Mouse (Mus musculus) liver, adult 2 months (tissue): ENCODE measurements around the gene Cpne9. TPM values are rescaled to one million over a fixed set of nuclear protein-coding genes. Genes with fewer than 3 reads are reported as not detected.

Experiments used
- DNase-seq: peaks from one replicate; pipeline ENCODE4 v3.0.0-alpha.2; 2011; ENCODE audit warnings: low read depth, low spot score; ENCODE audit errors: extremely low read depth
- H3K27ac ChIP-seq: fragments of 200-500 bp; replicated peaks from 2 replicates; pipeline ENCODE4 v1.5.1; 2012; ENCODE audit warnings: low read depth, mild to moderate bottlenecking, control low read depth, inconsistent platforms, low read length; ENCODE audit not compliant: insufficient read depth
- H3K27me3 ChIP-seq: fragments of 200-500 bp; 2 replicates; pipeline ENCODE4 v1.6.1; 2012; ENCODE audit warnings: mild to moderate bottlenecking, moderate library complexity, low read length, inconsistent platforms; ENCODE audit not compliant: control insufficient read depth, insufficient read depth
- H3K36me3 ChIP-seq: fragments of 200-500 bp; 2 replicates; pipeline ENCODE4 v1.6.1; 2012; ENCODE audit warnings: low read length, inconsistent platforms; ENCODE audit not compliant: control insufficient read depth, insufficient read depth
- H3K4me1 ChIP-seq: fragments of 200-500 bp; 2 replicates; pipeline ENCODE4 v1.6.1; 2011; ENCODE audit warnings: low read length; ENCODE audit not compliant: control insufficient read depth, insufficient read depth
- H3K4me3 ChIP-seq: fragments of 200-500 bp; 2 replicates; pipeline ENCODE4 v1.5.1; 2011; ENCODE audit warnings: low read depth, mild to moderate bottlenecking, control low read depth, low read length, moderate library complexity; ENCODE audit not compliant: insufficient read depth
- H3K79me2 ChIP-seq: fragments of 200-500 bp; 2 replicates; pipeline ENCODE4 v1.6.1; 2012; ENCODE audit warnings: inconsistent platforms, mild to moderate bottlenecking, low read length, moderate library complexity; ENCODE audit not compliant: control insufficient read depth, insufficient read depth
- H3K9ac ChIP-seq: fragments of 200-500 bp; 2 replicates; pipeline ENCODE4 v1.6.1; 2012; ENCODE audit warnings: low read depth, mild to moderate bottlenecking, control low read depth, inconsistent platforms, low read length
- CTCF ChIP-seq: fragments of 200-500 bp; IDR thresholded peaks from 2 replicates; pipeline ENCODE4 v1.5.1; 2011; ENCODE audit warnings: low read depth, low read length, control low read depth
- POLR2A ChIP-seq: fragments of 200-500 bp; IDR thresholded peaks from 2 replicates; pipeline ENCODE4 v1.6.1; 2011; ENCODE audit warnings: low read length, control low read depth; ENCODE audit not compliant: insufficient read depth; ENCODE audit errors: extremely low read depth
- WGBS: fragments of 180-500 bp; shearing (Covaris S2); methylation state at CpG from one replicate; pipeline ENCODE4 v1.1.7; 2018; 5-methylcytosine and 5-hydroxymethylcytosine counted together
- polyA plus RNA-seq: library from polyadenylated mRNA; depleted of rRNA; stranded (reverse); fragments of >200 nt; gene quantifications from 2 replicates; pipeline ENCODE4 v1.2.3, GENCODE M21; 2012; rRNA removed
- total RNA-seq: library from RNA; depleted of rRNA; stranded (reverse); fragments of >200 nt; gene quantifications from 2 replicates; pipeline ENCODE4 v1.2.3, GENCODE M21; 2014; rRNA removed

The Cpne9 gene
- total RNA-seq: not detected in 2 replicates
- not detected in 2 replicates for polyA plus RNA-seq

DNA sequence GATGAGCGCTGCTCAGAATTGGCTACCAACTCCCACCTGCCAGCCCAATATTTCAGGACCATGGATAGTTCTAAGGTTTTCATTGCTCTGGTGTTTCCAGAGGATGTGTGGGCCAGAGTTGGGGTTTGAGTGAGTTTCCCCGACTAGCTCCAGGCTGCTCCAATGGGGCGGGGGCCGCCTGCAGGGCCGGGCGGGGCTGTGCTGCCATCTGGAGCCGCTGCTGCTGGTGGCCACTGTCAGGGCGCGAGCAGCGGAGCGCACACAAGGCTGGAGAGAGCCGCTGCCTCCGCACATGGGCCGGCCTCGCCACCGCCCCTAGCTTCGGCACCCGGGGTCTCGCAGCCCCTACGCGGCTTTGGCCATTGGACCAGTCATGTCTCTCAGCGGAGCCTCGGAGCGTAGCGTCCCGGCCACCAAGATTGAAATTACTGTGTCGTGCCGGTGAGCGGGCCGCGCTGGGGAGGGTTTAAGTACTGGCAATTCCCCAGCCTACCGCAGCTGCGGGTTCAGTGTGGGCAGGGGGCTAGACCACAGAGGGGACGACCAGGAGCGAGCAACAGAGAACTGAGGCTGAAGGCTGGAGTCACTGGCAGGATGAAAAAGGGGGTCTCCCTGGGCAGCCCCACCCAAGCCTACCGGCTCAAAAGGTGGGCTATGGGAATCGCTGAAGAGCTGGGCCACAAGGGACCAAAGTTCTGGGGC lies at the start of gene Cpne9:
TSS of gene Cpne9 (plus strand) at position 207 of the 702 bp plus-strand sequence.
- DNase-seq: no peak
- Histone ChIP-seq H3K36me3 (peaks cover 6% of the 10 kb centered on the region), H3K4me1 (no peaks in the 10 kb centered on the region), H3K9ac (no peak within 1 kb of the TSS), H3K27me3 (peaks cover 7% of the 10 kb centered on the region; the same call in 1 of the 2 replicates), H3K4me3 (no peak within 1 kb of the TSS), H3K27ac (no peak within 1 kb of the TSS), H3K79me2 (no peaks in the 10 kb centered on the region)
- WGBS: 5% methylated on average over 37 of the region's 37 CpGs
- TF ChIP-seq POLR2A (no peak), CTCF (no peak)

DNA sequence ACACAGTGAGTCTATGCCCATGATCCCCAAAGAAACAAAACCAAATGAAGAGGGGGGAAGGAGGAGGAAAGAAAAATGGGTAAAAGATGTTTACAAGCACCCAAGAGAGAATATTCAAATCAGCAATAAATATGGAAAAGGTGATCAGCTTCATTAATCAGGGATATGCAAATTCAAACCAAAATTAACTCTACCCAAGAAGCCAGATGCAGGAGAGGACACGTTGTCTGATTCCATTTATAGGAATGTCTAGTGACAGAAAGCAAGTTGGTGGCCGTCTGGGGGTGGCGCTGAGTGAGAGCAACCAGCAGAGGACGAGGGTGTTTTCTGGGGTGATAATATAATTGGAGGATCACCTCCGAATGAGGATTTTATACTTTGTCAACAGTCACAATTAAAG lies 47.0 kb upstream of the Cpne9 start:
- TF ChIP-seq CTCF (no peak), POLR2A (no peak)
- DNase-seq: no peak
- Histone ChIP-seq H3K27ac (no peak overlapping the region), H3K79me2 (peaks cover 17% of the 10 kb centered on the region; the same call in 1 of the 2 replicates), H3K27me3 (no peaks in the 10 kb centered on the region), H3K36me3 (no peaks in the 10 kb centered on the region; the same call in 1 of the 2 replicates), H3K4me3 (no peak overlapping the region), H3K9ac (no peak overlapping the region), H3K4me1 (peaks cover 10% of the 10 kb centered on the region)
- WGBS: 76% methylated on average over 5 of the region's 5 CpGs

DNA sequence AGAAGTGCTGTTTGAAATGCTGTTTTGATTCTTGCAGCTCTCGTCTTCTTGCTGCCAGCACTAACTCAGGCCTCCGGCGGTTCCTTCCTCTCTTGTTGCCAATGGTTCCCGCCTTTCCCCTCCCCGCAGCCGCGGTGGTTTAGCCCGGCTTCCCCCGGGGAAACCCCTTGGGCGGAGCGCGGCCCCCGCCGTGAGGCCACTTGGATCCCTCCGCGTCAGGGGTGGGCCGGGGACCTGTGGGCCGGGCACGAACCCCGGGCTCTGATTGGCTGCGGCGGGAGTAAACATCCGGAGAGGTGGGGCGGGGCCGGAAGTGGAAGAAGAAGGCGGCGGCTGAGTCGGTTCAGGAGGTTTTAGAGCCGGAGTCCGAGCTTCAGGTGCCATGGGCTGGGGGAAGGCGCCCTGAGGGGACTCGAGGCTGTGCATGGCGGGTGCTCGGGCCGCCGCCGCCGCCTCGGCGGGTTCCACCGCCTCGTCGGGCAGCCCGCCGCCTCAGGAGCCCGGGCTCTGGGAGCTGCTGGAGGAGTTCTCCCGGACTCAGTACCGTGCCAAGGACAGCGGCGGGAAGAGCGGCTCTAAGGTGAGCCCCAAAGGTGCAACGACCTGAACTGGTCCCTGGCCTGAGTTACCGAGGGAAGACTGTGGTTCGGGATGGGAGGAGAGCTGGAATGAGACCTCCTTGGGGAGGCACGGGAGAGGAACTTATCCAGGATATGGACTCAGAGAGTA lies 44.4 kb upstream of the Cpne9 start, which contains the start of gene Mtmr14:
TSS of gene Mtmr14 (plus strand) at position 302 of the 729 bp plus-strand sequence.
- peak within 1 kb of the TSS; percentile 67 for H3K4me3 ChIP-seq
- WGBS: under 1% methylated on average over 55 of the region's 55 CpGs

DNA sequence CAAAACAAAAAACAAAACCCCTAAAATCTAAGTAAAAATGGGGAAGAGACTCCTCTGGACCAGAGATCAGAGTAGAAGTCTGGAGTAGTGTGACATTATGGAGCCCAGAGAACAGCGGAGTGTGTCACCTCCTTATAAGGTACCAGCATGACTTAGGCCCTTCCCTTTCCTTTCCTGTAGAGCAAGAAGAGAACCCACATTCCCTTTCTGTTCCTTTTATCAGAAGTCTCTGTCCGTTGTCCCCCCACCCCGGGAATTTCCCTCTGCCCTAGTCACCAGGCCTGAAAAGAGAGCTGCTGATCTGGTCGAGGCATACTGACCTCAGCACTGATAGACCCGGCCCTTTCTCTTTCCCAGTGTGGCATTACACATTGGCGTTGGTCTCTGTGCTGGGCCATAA lies 43.7 kb upstream of the Cpne9 start:
- no peaks in the 10 kb centered on the region for H3K27me3 ChIP-seq
- H3K79me2 ChIP-seq: peaks cover 18% of the 10 kb centered on the region; the same call in 1 of the 2 replicates
- H3K4me1 ChIP-seq: peaks cover 10% of the 10 kb centered on the region
- peak overlapping the region; percentile 68 for H3K27ac ChIP-seq
- peak overlapping the region; percentile 67 for H3K4me3 ChIP-seq
- H3K9ac ChIP-seq: peak overlapping the region; percentile 78; the same call in 1 of the 2 replicates
- peaks cover 12% of the 10 kb centered on the region for H3K36me3 ChIP-seq
- TF ChIP-seq CTCF: no peak
- no peak for TF ChIP-seq POLR2A
- 12% methylated on average over 6 of the region's 6 CpGs for WGBS
- peak; percentile 10 for DNase-seq

More for the DNA sequence above, 44.4 kb upstream of the Cpne9 start, which contains the start of gene Mtmr14:
- Histone ChIP-seq H3K4me1 (peaks cover 10% of the 10 kb centered on the region), H3K9ac (peak within 1 kb of the TSS; percentile 78), H3K36me3 (peaks cover 5% of the 10 kb centered on the region), H3K27ac (peak within 1 kb of the TSS; percentile 68), H3K79me2 (peaks cover 18% of the 10 kb centered on the region; the same call in 1 of the 2 replicates), H3K27me3 (no peaks in the 10 kb centered on the region)
- peak; percentile 84 for DNase-seq
- no peak for TF ChIP-seq CTCF
- TF ChIP-seq POLR2A: 0 out of 2 replicates have a peak, but pooled peaks have one; percentile 27

GRCm38 (mm10) chr6:113242753-113243152 lies 39.4 kb upstream of the Cpne9 start:
- no peak overlapping the region for H3K4me3 ChIP-seq
- H3K27me3 ChIP-seq: no peaks in the 10 kb centered on the region
- WGBS: 88% methylated on average over 1 of the region's 1 CpGs
- peaks cover 17% of the 10 kb centered on the region for H3K36me3 ChIP-seq
- no peak for DNase-seq
- peaks cover 21% of the 10 kb centered on the region; the same call in 1 of the 2 replicates for H3K79me2 ChIP-seq
- peaks cover 10% of the 10 kb centered on the region for H3K4me1 ChIP-seq
- no peak overlapping the region for H3K9ac ChIP-seq
- TF ChIP-seq POLR2A (no peak), CTCF (no peak)
- no peak overlapping the region for H3K27ac ChIP-seq
